ENCODE assay signal across 10 mouse cellular contexts in the genomic region with DNA sequence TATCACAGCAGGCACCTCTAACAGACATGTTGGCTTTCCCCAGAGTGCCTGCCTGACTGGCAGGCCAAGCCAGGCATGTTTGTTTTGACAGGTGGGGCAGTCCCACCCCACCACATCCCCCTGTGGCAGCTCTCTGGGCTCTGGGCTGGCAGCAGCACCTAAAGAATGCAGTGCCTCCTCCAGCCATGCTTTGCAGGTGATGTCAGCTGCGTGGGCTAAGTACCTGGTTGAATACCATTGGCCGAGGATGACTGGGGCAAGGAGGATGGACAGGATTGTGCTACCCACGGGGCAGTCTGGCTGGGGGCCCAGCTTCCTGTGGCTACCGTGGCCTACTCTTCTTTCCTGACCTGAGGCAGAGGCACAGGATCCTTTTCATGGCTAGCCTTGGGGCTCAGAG.
DNase-seq lines count a peak whose midpoint lies in the region; ATAC-seq lines count a peak whose summit lies in the region.
"Had no signal": no experiment of that assay in that cellular context is flagged by ENCODE, and none has a peak within 500 bp of the region (broad histone marks: within the 10 kb centered on the region; RNA-seq: fewer than 3 reads in every experiment).

No protein-coding gene starts in this region.

- ATAC-seq in lung, embryonic 16.5 days (ENCODE audit: low read depth): peak; percentile 73
- no peak for ATAC-seq in kidney, embryonic 16.5 days (ENCODE audit: low FRiP score, low TSS enrichment)

- H3K4me1 ChIP-seq in lung, embryonic 16.5 days (replicated peaks; ENCODE audit: control insufficient read depth, insufficient read depth, low read length): peaks cover 22% of the 10 kb centered on the region
- peaks cover 8% of the 10 kb centered on the region; the same call in 1 of the 2 replicates for H3K4me1 ChIP-seq in kidney, embryonic 16.5 days (ENCODE audit: insufficient read depth, low read length)

- H3K27ac ChIP-seq in lung, embryonic 16.5 days (ENCODE audit: low read length): peak overlapping the region; percentile 72
- no peak overlapping the region for H3K27ac ChIP-seq in kidney, embryonic 16.5 days (ENCODE audit: low read length)
- H3K27ac ChIP-seq: embryonic facial prominence, embryonic 15.5 days had no signal

- no peak overlapping the region for H3K9ac ChIP-seq in lung, embryonic 16.5 days (ENCODE audit: low read length)
- no peak overlapping the region for H3K9ac ChIP-seq in kidney, embryonic 16.5 days (replicated peaks; ENCODE audit: low read length)
- H3K9ac ChIP-seq: embryonic facial prominence, embryonic 15.5 days had no signal

- 42% methylated on average over 4 of the region's 4 CpGs for WGBS in lung, embryonic 16.5 days
- 42% methylated on average over 4 of the region's 4 CpGs for WGBS in kidney, embryonic 16.5 days

- H3K27me3 ChIP-seq in lung, embryonic 16.5 days (ENCODE audit: control insufficient read depth, insufficient read depth, low read depth, low read length): no peaks in the 10 kb centered on the region
- H3K27me3 ChIP-seq in kidney, embryonic 16.5 days (ENCODE audit: insufficient read depth, low read length): no peaks in the 10 kb centered on the region
- H3K27me3 ChIP-seq: embryonic facial prominence, embryonic 15.5 days had no signal

- H3K4me2 ChIP-seq in lung, embryonic 16.5 days (ENCODE audit: low read depth, low read length): no peak overlapping the region
- H3K4me2 ChIP-seq in kidney, embryonic 16.5 days (replicated peaks; ENCODE audit: low read depth, low read length): no peak overlapping the region
- H3K4me2 ChIP-seq: embryonic facial prominence, embryonic 15.5 days; midbrain, embryonic 11.5 days had no signal

- no peaks in the 10 kb centered on the region for H3K36me3 ChIP-seq in lung, embryonic 16.5 days (ENCODE audit: control insufficient read depth, insufficient read depth, low read length)
- no peaks in the 10 kb centered on the region for H3K36me3 ChIP-seq in kidney, embryonic 16.5 days (ENCODE audit: insufficient read depth, low read length)
- H3K36me3 ChIP-seq: embryonic facial prominence, embryonic 15.5 days had no signal

- no peaks in the 10 kb centered on the region for H3K9me3 ChIP-seq in lung, embryonic 16.5 days (ENCODE audit: control insufficient read depth, low read length)
- no peaks in the 10 kb centered on the region for H3K9me3 ChIP-seq in kidney, embryonic 16.5 days (ENCODE audit: low read length)
- H3K9me3 ChIP-seq: embryonic facial prominence, embryonic 15.5 days had no signal

- no peak overlapping the region for H3K4me3 ChIP-seq in lung, embryonic 16.5 days (ENCODE audit: low read length)
- H3K4me3 ChIP-seq in kidney, embryonic 16.5 days (ENCODE audit: low read length): no peak overlapping the region
- H3K4me3 ChIP-seq: embryonic facial prominence, embryonic 15.5 days had no signal

- DNase-seq in cerebellum, adult 11-12 months: peak; percentile 68
- DNase-seq in cerebellum, postnatal 4 days (ENCODE audit: low spot score in 2 of 2): no peak
- DNase-seq in 3134 (ENCODE audit: extremely low read depth, insufficient read length, low spot score): peak; percentile 84
- DNase-seq in cerebellum, adult 9-11 months: peak; percentile 68
- DNase-seq in embryo, embryonic 9.5 days (ENCODE audit: extremely low spot score): no peak
- DNase-seq in ovary, adult 18-20 months (ENCODE audit: low spot score): no peak

Comparison
In these comparisons a context has a peak if more than half of its experiments do, and no peak if none do; other contexts are left out.
1. DNase-seq: peak in cerebellum, adult 11-12 months (single experiment), 3134 (single experiment) and cerebellum, adult 9-11 months (single experiment); none in cerebellum, postnatal 4 days (0 of 2), embryo, embryonic 9.5 days (single experiment) and ovary, adult 18-20 months (single experiment).